Comparison of ENCODE assay signal across 8 mouse cellular contexts in genomic region chr19:44988831-44989566, GRCm38 (mm10). TPM values are rescaled to one million over a fixed set of nuclear protein-coding genes. Genes with fewer than 3 reads are reported as not detected.
DNase-seq lines count a peak whose midpoint lies in the region; ATAC-seq lines count a peak whose summit lies in the region.

TSS of gene Sema4g (plus strand) at chr19:44989101.

- peak within 1 kb of the TSS; percentile 70 for H3K4me3 ChIP-seq in heart, embryonic 11.5 days (ENCODE audit: low read depth, low read length)
- peak within 1 kb of the TSS; percentile 61 for H3K4me3 ChIP-seq in liver, embryonic 16.5 days (ENCODE audit: low read depth, low read length)
- H3K4me3 ChIP-seq in stomach, embryonic 14.5 days (ENCODE audit: low read depth, low read length): peak within 1 kb of the TSS; percentile 56

- H3K27me3 ChIP-seq in heart, embryonic 11.5 days (ENCODE audit: control insufficient read depth, insufficient read depth, low read length): peaks cover 8% of the 10 kb centered on the region
- peaks cover 35% of the 10 kb centered on the region for H3K27me3 ChIP-seq in liver, embryonic 16.5 days (ENCODE audit: control insufficient read depth, insufficient read depth, low read depth, low read length)
- no peaks in the 10 kb centered on the region for H3K27me3 ChIP-seq in stomach, embryonic 14.5 days (ENCODE audit: control insufficient read depth, insufficient read depth, low read length)

- H3K4me1 ChIP-seq in heart, embryonic 11.5 days (ENCODE audit: control insufficient read depth, insufficient read depth, low read length): peaks cover 7% of the 10 kb centered on the region; the same call in 1 of the 2 replicates
- peaks cover 11% of the 10 kb centered on the region for H3K4me1 ChIP-seq in liver, embryonic 16.5 days (ENCODE audit: control insufficient read depth, low read depth, low read length)
- H3K4me1 ChIP-seq in stomach, embryonic 14.5 days (ENCODE audit: control insufficient read depth, insufficient read depth, low read length): peaks cover 20% of the 10 kb centered on the region; the same call in 1 of the 2 replicates

- H3K9ac ChIP-seq in heart, embryonic 11.5 days (ENCODE audit: low read depth, low read length): peak within 1 kb of the TSS; percentile 70
- peak within 1 kb of the TSS; percentile 64 for H3K9ac ChIP-seq in liver, embryonic 16.5 days (ENCODE audit: low read depth, low read length)
- peak within 1 kb of the TSS; percentile 48; the same call in 1 of the 2 replicates for H3K9ac ChIP-seq in stomach, embryonic 14.5 days (replicated peaks; ENCODE audit: low read depth, low read length)

- no peaks in the 10 kb centered on the region for H3K9me3 ChIP-seq in heart, embryonic 11.5 days (replicated peaks; ENCODE audit: control insufficient read depth, low read length)
- no peaks in the 10 kb centered on the region for H3K9me3 ChIP-seq in liver, embryonic 16.5 days (replicated peaks; ENCODE audit: control insufficient read depth, low read length)
- H3K9me3 ChIP-seq in stomach, embryonic 14.5 days (ENCODE audit: control insufficient read depth, low read depth, low read length): no peaks in the 10 kb centered on the region

- ATAC-seq in heart, embryonic 11.5 days (replicated peaks; ENCODE audit: insufficient number of reproducible peaks, low FRiP score, low TSS enrichment): peak; percentile 57; the same call in 1 of the 2 replicates
- peak; percentile 68 for ATAC-seq in liver, embryonic 16.5 days (ENCODE audit: low read depth)
- peak; percentile 70 for ATAC-seq in stomach, embryonic 14.5 days (ENCODE audit: insufficient number of reproducible peaks, insufficient read depth, low FRiP score, low read depth)

- no peaks in the 10 kb centered on the region for H3K36me3 ChIP-seq in heart, embryonic 11.5 days (ENCODE audit: control insufficient read depth, insufficient read depth, low read length)
- H3K36me3 ChIP-seq in liver, embryonic 16.5 days (ENCODE audit: control insufficient read depth, insufficient read depth): no peaks in the 10 kb centered on the region
- H3K36me3 ChIP-seq in stomach, embryonic 14.5 days (ENCODE audit: control insufficient read depth, insufficient read depth, low read length): no peaks in the 10 kb centered on the region

- WGBS in heart, embryonic 11.5 days (ENCODE audit: insufficient replicate concordance): 1% methylated on average over 47 of the region's 58 CpGs
- under 1% methylated on average over 54 of the region's 58 CpGs for WGBS in liver, embryonic 16.5 days (ENCODE audit: insufficient replicate concordance)
- 1% methylated on average over 57 of the region's 58 CpGs for WGBS in stomach, embryonic 14.5 days

- no peak within 1 kb of the TSS for H3K27ac ChIP-seq in heart, embryonic 11.5 days (ENCODE audit: low read depth, low read length)
- peak within 1 kb of the TSS; percentile 85 for H3K27ac ChIP-seq in liver, embryonic 16.5 days (ENCODE audit: low read length)
- no peak within 1 kb of the TSS for H3K27ac ChIP-seq in stomach, embryonic 14.5 days (ENCODE audit: low read length)

- intact Hi-C loops in gastrocnemius, postnatal 14 days (cut with DNase I; ENCODE audit: low total_unique reads): no loop called here

- H3K4me2 ChIP-seq in heart, embryonic 11.5 days: peak within 1 kb of the TSS; percentile 99
- H3K4me2 ChIP-seq in liver, embryonic 16.5 days (ENCODE audit: low read depth, low read length): peak within 1 kb of the TSS; percentile 53
- peak within 1 kb of the TSS; percentile 99 for H3K4me2 ChIP-seq in stomach, embryonic 14.5 days (replicated peaks; ENCODE audit: low read depth, low read length)

- DNase-seq in right cerebral cortex, postnatal 4 days: peak; percentile 79
- no peak for DNase-seq in right cerebral cortex, adult 2 months (ENCODE audit: low spot score in 2 of 2)
- DNase-seq in cerebellum, adult 9-11 months: peak; percentile 61
- DNase-seq in kidney, postnatal 14 days: peak; percentile 62
- DNase-seq in gastrocnemius, postnatal 14 days: no peak

RNA-seq across cellular contexts. Expression of gene Sema4g, which starts in this region (rescaled TPM):
- 1.0 and 1.4 TPM in 2 replicates for polyA plus RNA-seq in heart, embryonic 11.5 days (2014; fragmentation: Nextera tagmentation; extraction: Ambion mirVana)
- 5.4 and 8.0 TPM in 2 replicates for polyA plus RNA-seq in liver, embryonic 16.5 days (2015; fragmentation: Nextera tagmentation; extraction: Ambion mirVana)
- polyA plus RNA-seq in stomach, embryonic 14.5 days (2014; fragmentation: Nextera tagmentation; extraction: Ambion mirVana): 6.0 and 6.6 TPM in 2 replicates
- 1 to 10 TPM in 1 of 2 experiments, under 1 TPM in 1; 0.73 to 1.3 TPM for total RNA-seq in gastrocnemius, postnatal 14 days (2021)

Comparison
In these comparisons a context has a peak if more than half of its experiments do, and no peak if none do; other contexts are left out.
1. DNase-seq: peak in right cerebral cortex, postnatal 4 days (single experiment), cerebellum, adult 9-11 months (single experiment) and kidney, postnatal 14 days (single experiment); none in right cerebral cortex, adult 2 months (0 of 2) and gastrocnemius, postnatal 14 days (single experiment).
2. Peak in every context shown above with its lines, with median percentiles within 50 percentile points of each other: ATAC-seq, H3K4me2 ChIP-seq, H3K4me3 ChIP-seq and H3K9ac ChIP-seq.